Mouse (Mus musculus): ENCODE data around the gene Gm49361.

DNA sequence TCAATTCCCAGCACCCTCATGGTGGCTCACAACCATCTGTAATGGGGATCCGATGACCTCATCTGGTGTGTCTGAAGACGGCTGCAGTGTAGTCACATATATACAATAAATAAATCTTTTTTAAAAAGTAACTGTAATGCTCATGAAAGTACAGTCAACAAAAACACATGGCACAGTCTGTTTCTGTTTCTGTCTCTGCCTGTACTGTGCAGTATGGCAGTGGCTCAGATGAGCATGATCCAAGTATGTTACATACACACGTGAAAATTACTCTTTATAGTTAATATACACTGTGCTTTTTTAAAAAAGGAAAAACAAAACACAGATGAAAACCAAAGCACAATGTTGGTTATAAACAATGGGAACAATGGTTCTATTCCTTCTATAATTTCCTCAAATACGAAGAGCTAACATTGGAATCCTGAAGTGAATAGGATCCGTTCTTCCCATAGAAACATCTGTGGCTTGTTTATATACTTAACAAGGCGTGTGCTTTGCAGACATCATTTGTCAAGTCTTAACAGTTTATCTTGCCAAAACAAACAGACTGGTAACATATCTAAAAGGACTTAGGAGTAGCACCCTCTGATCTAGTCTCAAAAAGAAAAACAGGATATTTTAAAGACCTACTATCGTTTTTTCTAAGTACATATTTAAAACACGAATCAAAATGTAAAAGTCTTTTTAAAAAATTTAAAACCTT lies 139.1 kb downstream of the Gm49361 start:
- TF ChIP-seq CTCF (IDR thresholded peaks at IDR 0.05; ENCODE audit: low read depth, low read length) (no peak), POLR2A (IDR thresholded peaks at IDR 0.05; ENCODE audit: extremely low read depth, insufficient read depth, low read length) (no peak)
